Mouse (Mus musculus): Measurements from ENCODE around the gene F12.
"Not testable (repeated sequence)": the region's sequence is repeated elsewhere in the genome, so short reads cannot be mapped to it uniquely, and the experiment has no call there.

Gene F12

GRCm38 (mm10) chr13:55449679-55450441 is 23.3 kb upstream of the F12 start:
- DNase-seq (ENCODE audit: low read depth) = no peak

GRCm38 (mm10) chr13:55449205-55449604 is 22.6 kb upstream of the F12 start:
- no peak for DNase-seq (ENCODE audit: low read depth)

DNA sequence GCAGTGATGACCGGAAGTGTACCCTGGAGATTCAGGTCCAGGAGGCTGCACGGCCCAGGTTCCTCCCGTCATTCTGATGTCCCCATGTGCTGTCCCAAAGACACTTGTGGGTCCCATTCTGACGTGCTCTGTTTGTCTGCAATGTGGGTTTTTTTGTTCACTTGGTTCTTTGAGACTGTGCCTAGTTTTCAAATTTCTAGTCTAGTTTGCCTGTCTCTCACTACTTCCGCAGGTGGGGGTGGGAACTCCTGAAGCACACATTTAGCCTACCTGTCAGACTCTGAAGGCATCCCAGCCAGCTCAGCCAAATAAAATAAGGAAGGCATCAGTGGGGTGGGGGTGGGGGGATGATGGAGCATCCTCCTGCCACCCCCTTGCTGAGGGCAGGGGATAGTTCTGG is 21.5 kb upstream of the F12 start:
- no peak for DNase-seq (ENCODE audit: low read depth)

GRCm38 (mm10) chr13:55447543-55447943 is 20.9 kb upstream of the F12 start:
- DNase-seq (ENCODE audit: low read depth) = no peak

DNA sequence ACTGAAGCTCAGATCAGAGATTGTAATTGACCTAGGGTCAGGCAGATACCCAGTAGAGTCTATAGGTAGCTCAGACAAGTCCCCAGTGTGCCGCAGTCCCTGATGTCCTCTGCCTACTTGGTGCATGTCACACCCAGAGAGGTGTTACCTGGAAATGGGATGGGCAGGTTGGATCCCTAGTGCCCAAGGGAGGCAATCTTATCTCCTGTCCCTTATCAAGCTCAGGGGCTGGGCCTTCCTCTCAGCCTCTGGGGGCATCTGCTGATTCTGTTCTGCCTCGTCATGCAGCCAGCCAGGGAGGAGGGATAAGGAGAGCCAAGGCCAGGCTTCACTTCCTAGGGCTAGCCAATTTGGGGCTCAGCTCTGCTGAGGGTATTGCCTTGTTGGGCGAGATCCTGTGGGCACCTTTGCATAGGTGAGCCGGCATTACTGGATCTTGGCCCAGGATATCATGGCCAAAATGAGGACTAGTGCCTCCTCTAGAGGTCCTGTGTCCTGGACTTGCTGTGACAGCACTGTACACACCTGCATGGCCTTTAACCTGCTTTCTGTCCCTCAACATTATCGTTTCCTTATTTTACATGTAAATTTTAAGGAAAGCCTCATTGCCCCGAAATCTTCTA is 20.0 kb upstream of the F12 start:
- DNase-seq (ENCODE audit: low read depth) = peak; percentile 56

GRCm38 (mm10) chr13:55445361-55446091 is 18.9 kb upstream of the F12 start:
- peak; percentile 39 for DNase-seq (ENCODE audit: low read depth)

DNA sequence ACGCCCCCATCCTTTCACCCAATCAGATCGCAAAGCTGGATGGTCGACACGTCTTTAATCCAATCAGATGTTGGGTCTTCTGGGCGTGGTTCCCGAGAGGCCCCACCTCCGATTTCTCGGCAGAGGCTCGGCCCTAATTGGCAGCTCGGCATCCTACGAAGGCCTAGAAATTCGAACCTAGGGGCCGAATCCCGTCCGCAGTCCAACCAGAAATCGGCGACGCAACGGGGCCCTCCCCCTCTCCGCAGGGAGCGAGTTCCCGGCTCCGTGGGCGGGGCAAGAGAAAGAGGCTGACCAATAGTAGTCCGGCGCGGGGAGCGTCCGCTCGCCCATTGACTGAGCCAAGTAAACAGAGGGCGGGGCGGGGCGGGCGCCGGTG is 18.3 kb upstream of the F12 start, which contains the start of gene Grk6:
Grk6 (plus strand) TSS at position 136 of the 379 bp plus-strand sequence.
- peak; percentile 98 for DNase-seq (ENCODE audit: low read depth)

DNA sequence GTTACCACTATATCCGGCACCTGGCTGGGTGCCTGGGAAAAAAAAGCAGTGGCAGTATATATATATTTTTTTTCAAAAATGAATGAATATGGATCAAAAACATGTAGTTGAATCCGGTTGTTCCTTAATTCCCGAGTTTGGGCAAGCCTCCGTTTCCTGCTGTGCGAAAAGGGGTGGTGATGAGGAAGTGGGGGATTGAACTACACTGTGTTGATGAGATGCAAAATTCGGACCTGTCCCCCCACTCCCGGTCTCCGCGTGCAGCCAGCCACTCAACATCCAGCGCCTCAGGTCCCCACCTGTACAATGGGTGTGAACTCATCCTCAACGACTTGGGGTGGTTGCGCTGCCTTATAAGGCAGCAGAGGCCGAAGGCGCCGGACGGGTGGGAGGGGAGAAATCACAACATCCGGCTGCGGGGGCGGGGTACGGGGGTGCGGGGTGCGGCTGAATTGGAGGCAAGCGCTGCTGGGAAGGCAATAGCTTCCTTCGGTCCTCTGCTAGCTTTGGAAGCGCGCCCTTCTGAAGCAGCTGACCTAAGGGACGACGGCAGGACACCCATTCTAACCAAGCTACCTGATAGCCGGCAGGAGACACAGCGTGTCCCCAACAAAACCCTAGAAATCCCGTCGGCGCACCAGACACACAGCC is 17.8 kb upstream of the F12 start:
- peak; percentile 67 for DNase-seq (ENCODE audit: low read depth)

GRCm38 (mm10) chr13:55443799-55444285 is 17.2 kb upstream of the F12 start:
- no peak for DNase-seq (ENCODE audit: low read depth)

- DNase-seq (ENCODE audit: low read depth) = not testable (repeated sequence)
These were observed 10.6 kb upstream of the F12 start for GRCm38 (mm10) chr13:55437111-55437629.

DNA sequence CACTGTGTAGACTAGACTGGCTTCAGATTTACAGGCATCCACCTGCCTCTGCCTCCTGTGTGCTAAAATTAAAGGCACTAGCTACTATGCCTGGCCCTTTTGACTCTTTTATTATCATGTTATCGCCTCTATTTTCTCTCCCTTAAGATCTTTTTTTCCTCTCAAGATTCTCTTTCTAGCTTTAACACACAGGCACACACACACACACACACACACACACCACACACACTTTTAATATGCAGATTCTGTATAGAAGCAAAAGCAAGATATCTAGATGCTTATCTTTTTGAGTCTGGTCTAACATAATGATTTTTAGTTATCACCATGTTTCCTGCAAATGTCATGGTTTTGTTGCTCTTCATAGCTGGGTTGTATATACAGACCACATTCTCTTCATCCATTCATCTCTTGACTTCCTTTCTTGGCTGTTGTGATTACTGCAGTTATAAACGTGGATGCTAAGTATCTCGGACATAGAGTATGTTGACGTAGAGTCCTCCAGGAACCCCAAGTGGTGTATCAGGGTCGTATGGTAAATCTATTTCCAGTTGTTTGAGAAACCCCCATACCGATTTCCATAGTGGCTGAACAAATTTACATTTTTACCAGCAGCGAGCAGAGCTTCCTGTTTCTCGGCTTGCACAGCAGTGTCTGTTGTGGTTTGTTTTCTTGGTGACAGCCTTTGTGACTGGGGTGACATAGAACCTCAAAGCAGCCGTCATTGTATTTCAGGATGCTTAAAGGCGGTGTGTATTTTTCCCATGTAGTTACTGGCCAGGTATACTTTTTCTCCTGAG is 5.5 kb upstream of the F12 start:
- DNase-seq (ENCODE audit: low read depth) = no peak

GRCm38 (mm10) chr13:55430566-55430965 is 4.0 kb upstream of the F12 start:
- DNase-seq (ENCODE audit: low read depth) = no peak

- no peak for DNase-seq (ENCODE audit: low read depth)
These were observed 2.8 kb upstream of the F12 start for GRCm38 (mm10) chr13:55429226-55429888.

DNA sequence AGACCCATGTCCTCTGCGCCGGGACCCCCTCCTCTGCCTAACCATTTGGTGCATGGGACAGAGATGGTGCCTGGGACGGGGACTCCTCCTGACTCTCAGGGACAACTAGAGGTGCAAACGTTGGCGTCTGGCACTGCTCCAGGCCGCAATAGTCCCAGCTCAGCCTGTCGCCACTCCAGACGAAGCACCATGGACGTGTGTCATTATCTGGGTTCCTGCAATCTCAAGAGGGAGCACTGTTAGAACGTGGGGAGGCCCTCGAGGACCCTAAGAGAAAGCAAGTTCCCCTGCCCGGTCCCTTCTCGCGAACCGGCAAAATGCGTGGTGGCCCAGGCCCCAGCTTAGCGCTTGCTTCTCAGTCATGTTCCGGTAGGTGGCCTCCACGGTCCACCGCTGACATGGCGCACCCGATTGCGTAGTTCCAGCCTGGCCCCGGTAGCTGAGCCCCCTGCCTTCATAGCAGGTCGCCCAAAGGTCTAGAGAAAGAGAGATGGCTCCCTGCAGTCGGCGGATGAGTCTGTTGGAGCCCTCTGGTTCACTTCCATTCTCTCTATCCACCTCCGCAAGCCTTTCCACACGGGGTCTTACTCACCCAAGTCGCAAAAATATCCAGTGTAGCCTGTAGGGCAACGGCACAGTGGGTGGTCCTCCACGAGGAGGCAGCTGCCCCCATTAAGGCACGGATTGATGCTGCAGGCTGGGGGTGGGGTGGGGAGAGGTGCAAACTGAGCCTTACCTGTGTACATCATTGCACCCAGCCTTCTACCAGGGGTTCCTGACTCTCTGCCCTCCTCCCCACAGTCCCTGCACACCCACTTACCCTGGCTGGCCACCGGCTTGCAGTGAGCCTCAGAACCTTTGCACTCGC is 5.4 kb downstream of the F12 start:
- DNase-seq (ENCODE audit: low read depth) = no peak

- DNase-seq (ENCODE audit: low read depth) = no peak
These were observed 6.3 kb downstream of the F12 start for GRCm38 (mm10) chr13:55420018-55420932.

DNA sequence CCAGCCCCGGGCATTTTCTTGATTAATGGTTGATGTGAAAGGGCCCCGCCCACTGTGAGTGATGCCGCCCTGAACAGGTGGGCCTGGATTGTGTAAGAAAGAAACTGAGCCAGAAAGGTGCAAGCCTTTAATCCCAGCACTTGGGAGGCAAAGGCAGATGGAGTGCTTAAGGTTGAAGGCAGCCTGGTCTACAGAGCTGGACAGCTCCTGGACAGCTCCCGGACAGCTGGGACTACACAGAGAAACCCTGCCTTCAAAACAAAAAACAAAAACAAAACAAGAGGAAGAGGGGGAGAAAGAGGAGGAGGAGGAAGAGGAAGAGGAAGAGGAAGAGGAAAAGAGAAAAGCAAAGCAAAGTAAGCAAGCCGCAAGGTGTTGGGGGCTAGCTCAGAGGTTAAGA is 7.5 kb downstream of the F12 start:
- DNase-seq (ENCODE audit: low read depth) = no peak

- peak; percentile 65 for DNase-seq (ENCODE audit: low read depth)
These were observed 8.6 kb downstream of the F12 start for GRCm38 (mm10) chr13:55418004-55418403.

DNA sequence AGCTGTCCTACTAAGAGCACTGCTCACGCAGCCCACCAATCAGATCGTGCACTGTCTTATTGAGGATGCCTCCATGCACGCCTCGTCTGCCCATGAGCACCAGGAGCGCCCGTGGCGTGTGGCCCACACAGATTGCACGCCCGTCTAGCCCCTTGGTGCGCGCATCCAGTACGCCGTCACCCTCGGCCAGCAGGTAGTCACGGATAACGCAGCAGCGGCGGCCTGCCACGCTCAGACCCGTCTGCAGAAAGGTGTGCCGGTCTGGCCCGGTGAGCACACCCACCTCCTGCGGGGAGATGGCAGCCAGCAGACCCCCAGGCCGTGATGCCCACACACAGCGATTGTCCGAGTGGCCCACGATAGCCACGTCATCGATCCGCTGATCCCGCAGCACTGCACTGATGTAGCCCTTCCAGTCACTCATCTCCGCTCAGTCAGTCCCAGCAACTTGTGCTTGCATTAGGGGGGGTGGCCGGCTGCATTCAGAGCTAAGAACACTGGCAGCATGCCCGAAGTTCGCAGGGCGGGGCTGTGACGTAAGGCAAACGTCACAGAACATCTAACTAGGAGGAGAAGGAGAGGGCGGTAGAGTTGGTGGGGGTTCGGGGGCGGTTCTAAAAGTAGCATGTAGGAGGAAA is 11.7 kb downstream of the F12 start, which contains the start of gene Pfn3:
Pfn3 (minus strand) TSS at position 490 of the 638 bp plus-strand sequence.
- DNase-seq (ENCODE audit: low read depth) = no peak

Measured in c-Kit-positive CD71-positive TER-119-negative erythroid progenitor cells, embryonic 14.5 days (primary cell).